Mouse (Mus musculus) forebrain, embryonic 13.5 days (tissue): Measurements from ENCODE around the gene Mrnip. TPM values are rescaled to one million over a fixed set of nuclear protein-coding genes. Genes with fewer than 3 reads are reported as not detected.
A peak's percentile ranks its signal among the peaks of the same experiment; 100 is the strongest.

Source experiments
- ATAC-seq: fragments of 200-750 bp; cut with Nextera tagmentation; 2 replicates; pipeline ENCODE4 v1.8.0; 2017
- H3K27ac ChIP-seq: fragments of 300-500 bp; sonication (generic); 2 replicates; pipeline ENCODE4 v1.5.1; 2015; ENCODE audit warnings: inconsistent platforms, mild to moderate bottlenecking, moderate library complexity
- H3K27me3 ChIP-seq: fragments of 300-500 bp; sonication (generic); 2 replicates; pipeline ENCODE4 v1.6.1; 2015; ENCODE audit warnings: mild to moderate bottlenecking, inconsistent platforms
- H3K36me3 ChIP-seq: fragments of 300-500 bp; sonication (generic); 2 replicates; pipeline ENCODE4 v1.6.1; 2015; ENCODE audit warnings: mild to moderate bottlenecking, inconsistent platforms; ENCODE audit not compliant: poor library complexity, severe bottlenecking
- H3K4me1 ChIP-seq: fragments of 300-500 bp; sonication (generic); 2 replicates; pipeline ENCODE4 v1.6.1; 2015; ENCODE audit warnings: inconsistent platforms
- H3K4me2 ChIP-seq: fragments of 300-500 bp; sonication (generic); 2 replicates; pipeline ENCODE4 v1.6.1; 2015; ENCODE audit warnings: inconsistent platforms, mild to moderate bottlenecking, moderate library complexity
- H3K4me3 ChIP-seq: fragments of 300-500 bp; sonication (generic); 2 replicates; pipeline ENCODE4 v1.5.1; 2015; ENCODE audit warnings: mild to moderate bottlenecking, inconsistent platforms
- H3K9ac ChIP-seq: fragments of 300-500 bp; sonication (generic); 2 replicates; pipeline ENCODE4 v1.6.1; 2015; ENCODE audit warnings: mild to moderate bottlenecking, inconsistent platforms
- H3K9me3 ChIP-seq: fragments of 300-500 bp; sonication (generic); replicated peaks from 2 replicates; pipeline ENCODE4 v1.6.1; 2016; ENCODE audit warnings: inconsistent platforms
- WGBS: fragments of 180-500 bp; shearing (Covaris S2); methylation state at CpG from one replicate; pipeline ENCODE4 v1.1.7; 2015; 5-methylcytosine and 5-hydroxymethylcytosine counted together
- polyA plus RNA-seq: library from polyadenylated mRNA; unstranded; fragments of >200 nt; fragmentation: Nextera tagmentation; extraction: Ambion mirVana; gene quantifications from 2 replicates; pipeline ENCODE4 v1.2.1, GENCODE M21; 2015

Gene Mrnip
- polyA plus RNA-seq, 1 experiment from 2014 or later: 24.0 TPM

GRCm38 (mm10) chr11:50194793-50195192, 20.5 kb downstream of the Mrnip start:
- Histone ChIP-seq H3K4me2 (no peak overlapping the region), H3K36me3 (peaks cover 51% of the 10 kb centered on the region), H3K27me3 (no peaks in the 10 kb centered on the region), H3K27ac (no peak overlapping the region), H3K4me3 (no peak overlapping the region), H3K9ac (no peak overlapping the region), H3K9me3 (no peaks in the 10 kb centered on the region), H3K4me1 (no peaks in the 10 kb centered on the region)
- ATAC-seq: no peak
- 84% methylated on average over 4 of the region's 4 CpGs for WGBS

GRCm38 (mm10) chr11:50197500-50197899, 23.3 kb downstream of the Mrnip start:
- H3K27ac ChIP-seq: no peak overlapping the region
- no peaks in the 10 kb centered on the region for H3K4me1 ChIP-seq
- no peaks in the 10 kb centered on the region for H3K27me3 ChIP-seq
- no peak overlapping the region for H3K4me2 ChIP-seq
- no peak for ATAC-seq
- no peaks in the 10 kb centered on the region for H3K9me3 ChIP-seq
- H3K9ac ChIP-seq: no peak overlapping the region
- no peak overlapping the region for H3K4me3 ChIP-seq
- H3K36me3 ChIP-seq: peaks cover 73% of the 10 kb centered on the region
- WGBS: 88% methylated on average over 4 of the region's 4 CpGs

- H3K27ac ChIP-seq: no peak overlapping the region
- 92% methylated on average over 4 of the region's 5 CpGs for WGBS
- peaks cover 82% of the 10 kb centered on the region for H3K36me3 ChIP-seq
- no peak overlapping the region for H3K4me2 ChIP-seq
- H3K27me3 ChIP-seq: no peaks in the 10 kb centered on the region
- no peaks in the 10 kb centered on the region for H3K4me1 ChIP-seq
- ATAC-seq: no peak
- H3K9me3 ChIP-seq: no peaks in the 10 kb centered on the region
- H3K9ac ChIP-seq: no peak overlapping the region
- H3K4me3 ChIP-seq: no peak overlapping the region
Measured at GRCm38 (mm10) chr11:50198219-50198846, 24.1 kb downstream of the Mrnip start.

GRCm38 (mm10) chr11:50198916-50199315, 24.7 kb downstream of the Mrnip start:
- Histone ChIP-seq H3K9ac (no peak overlapping the region), H3K36me3 (peaks cover 83% of the 10 kb centered on the region), H3K4me1 (no peaks in the 10 kb centered on the region), H3K27ac (no peak overlapping the region), H3K4me2 (no peak overlapping the region), H3K4me3 (no peak overlapping the region), H3K9me3 (no peaks in the 10 kb centered on the region), H3K27me3 (no peaks in the 10 kb centered on the region)
- ATAC-seq: no peak
- WGBS: 92% methylated on average over 2 of the region's 2 CpGs

GRCm38 (mm10) chr11:50200613-50201012, 26.4 kb downstream of the Mrnip start:
- WGBS: 85% methylated on average over 8 of the region's 8 CpGs
- no peaks in the 10 kb centered on the region for H3K9me3 ChIP-seq
- ATAC-seq: no peak
- H3K27ac ChIP-seq: no peak overlapping the region
- no peak overlapping the region for H3K4me3 ChIP-seq
- peaks cover 94% of the 10 kb centered on the region for H3K36me3 ChIP-seq
- no peak overlapping the region for H3K4me2 ChIP-seq
- no peaks in the 10 kb centered on the region for H3K4me1 ChIP-seq
- no peaks in the 10 kb centered on the region for H3K27me3 ChIP-seq
- H3K9ac ChIP-seq: no peak overlapping the region

- WGBS: 96% methylated on average over 3 of the region's 3 CpGs
- no peak for ATAC-seq
- H3K36me3 ChIP-seq: peaks cover 96% of the 10 kb centered on the region
Measured at GRCm38 (mm10) chr11:50201590-50201989, 27.3 kb downstream of the Mrnip start.

GRCm38 (mm10) chr11:50203302-50203827, 29.1 kb downstream of the Mrnip start:
- ATAC-seq: no peak
- 95% methylated on average over 9 of the region's 9 CpGs for WGBS
- no peaks in the 10 kb centered on the region for H3K9me3 ChIP-seq

More at GRCm38 (mm10) chr11:50201590-50201989, 27.3 kb downstream of the Mrnip start:
- Histone ChIP-seq H3K27ac (no peak overlapping the region), H3K4me3 (no peak overlapping the region), H3K4me2 (no peak overlapping the region), H3K4me1 (no peaks in the 10 kb centered on the region), H3K27me3 (no peaks in the 10 kb centered on the region), H3K9ac (no peak overlapping the region), H3K9me3 (no peaks in the 10 kb centered on the region)

GRCm38 (mm10) chr11:50205434-50205833, 31.2 kb downstream of the Mrnip start:
- H3K4me1 ChIP-seq: peaks cover 11% of the 10 kb centered on the region
- no peaks in the 10 kb centered on the region for H3K9me3 ChIP-seq
- peaks cover 74% of the 10 kb centered on the region for H3K36me3 ChIP-seq
- no peaks in the 10 kb centered on the region for H3K27me3 ChIP-seq
- H3K27ac ChIP-seq: no peak overlapping the region
- H3K4me2 ChIP-seq: no peak overlapping the region
- H3K9ac ChIP-seq: no peak overlapping the region
- H3K4me3 ChIP-seq: no peak overlapping the region
- 91% methylated on average over 3 of the region's 3 CpGs for WGBS
- no peak for ATAC-seq

More at GRCm38 (mm10) chr11:50203302-50203827, 29.1 kb downstream of the Mrnip start:
- Histone ChIP-seq H3K4me2 (no peak overlapping the region), H3K36me3 (peaks cover 93% of the 10 kb centered on the region), H3K4me3 (no peak overlapping the region), H3K9ac (no peak overlapping the region), H3K4me1 (no peaks in the 10 kb centered on the region), H3K27ac (no peak overlapping the region), H3K27me3 (no peaks in the 10 kb centered on the region)

GRCm38 (mm10) chr11:50206037-50206436, 31.8 kb downstream of the Mrnip start:
- Histone ChIP-seq H3K9ac (no peak overlapping the region), H3K4me1 (peaks cover 14% of the 10 kb centered on the region), H3K4me3 (no peak overlapping the region), H3K27ac (no peak overlapping the region), H3K36me3 (peaks cover 68% of the 10 kb centered on the region), H3K27me3 (no peaks in the 10 kb centered on the region), H3K9me3 (no peaks in the 10 kb centered on the region), H3K4me2 (no peak overlapping the region)
- 91% methylated on average over 2 of the region's 2 CpGs for WGBS
- no peak for ATAC-seq

- Histone ChIP-seq H3K27ac (no peak overlapping the region), H3K4me2 (no peak overlapping the region), H3K27me3 (no peaks in the 10 kb centered on the region), H3K9ac (no peak overlapping the region), H3K4me3 (no peak overlapping the region), H3K4me1 (peaks cover 16% of the 10 kb centered on the region), H3K9me3 (no peaks in the 10 kb centered on the region), H3K36me3 (peaks cover 55% of the 10 kb centered on the region)
- ATAC-seq: no peak
- 96% methylated on average over 14 of the region's 14 CpGs for WGBS
Measured at GRCm38 (mm10) chr11:50207344-50207743, 33.1 kb downstream of the Mrnip start.

GRCm38 (mm10) chr11:50208039-50208438, 33.8 kb downstream of the Mrnip start:
- Histone ChIP-seq H3K4me3 (no peak overlapping the region), H3K27ac (no peak overlapping the region), H3K27me3 (no peaks in the 10 kb centered on the region), H3K4me2 (no peak overlapping the region), H3K9me3 (no peaks in the 10 kb centered on the region), H3K4me1 (peaks cover 20% of the 10 kb centered on the region), H3K9ac (no peak overlapping the region), H3K36me3 (peaks cover 48% of the 10 kb centered on the region)
- no peak for ATAC-seq
- WGBS: 96% methylated on average over 5 of the region's 5 CpGs

- peaks cover 29% of the 10 kb centered on the region for H3K36me3 ChIP-seq
- H3K4me3 ChIP-seq: peak overlapping the region; percentile 93
- H3K9ac ChIP-seq: peak overlapping the region; percentile 91
- WGBS: under 1% methylated on average over 24 of the region's 24 CpGs
- H3K27me3 ChIP-seq: no peaks in the 10 kb centered on the region
- peaks cover 20% of the 10 kb centered on the region for H3K4me1 ChIP-seq
- H3K4me2 ChIP-seq: peak overlapping the region; percentile 68
- no peaks in the 10 kb centered on the region for H3K9me3 ChIP-seq
- peak; percentile 97 for ATAC-seq
- peak overlapping the region; percentile 97 for H3K27ac ChIP-seq
Measured at GRCm38 (mm10) chr11:50210101-50210504, 35.9 kb downstream of the Mrnip start.
